Mouse (Mus musculus): ENCODE results near the gene Capza1. TPM values are rescaled to one million over a fixed set of nuclear protein-coding genes. Genes with fewer than 3 reads are reported as not detected.
"Not testable (repeated sequence)": the region's sequence is repeated elsewhere in the genome, so short reads cannot be mapped to it uniquely, and the experiment has no call there.

Capza1 gene
- total and polyA plus RNA-seq, 2 experiments from 2014 or later = 95.1 to 99.5 TPM

DNA sequence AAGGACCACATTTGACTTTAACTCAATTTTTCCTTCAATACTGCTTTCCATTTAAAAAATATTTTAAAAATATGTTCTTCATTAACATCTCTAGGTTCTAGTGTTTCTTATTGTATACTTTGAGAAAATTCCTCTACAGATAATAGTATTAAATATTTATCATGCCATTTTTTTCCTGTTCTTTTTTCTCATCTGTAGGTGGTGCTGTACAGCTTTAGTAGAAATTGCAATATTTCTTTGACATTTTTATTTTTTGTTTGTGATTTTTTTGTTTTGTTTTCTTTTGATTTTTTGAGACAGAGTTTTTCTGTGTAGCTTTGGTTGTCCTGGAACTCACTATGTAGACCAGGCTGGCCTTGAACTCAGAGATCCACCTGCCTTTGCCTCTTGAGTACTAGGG lies 5.3 kb upstream of the Capza1 start:
- DNase-seq (ENCODE audit: low spot score) = no peak
- ATAC-seq = no peak
- Histone ChIP-seq H3K4me3 (ENCODE audit: low read length) (no peak overlapping the region), H3K9me3 (ENCODE audit: low read length) (no peaks in the 10 kb centered on the region), H3K36me3 (ENCODE audit: insufficient read depth, low read length) (peaks cover 36% of the 10 kb centered on the region), H3K27me3 (ENCODE audit: insufficient read depth, low read length) (no peaks in the 10 kb centered on the region), H3K27ac (no peak overlapping the region), H3K4me1 (ENCODE audit: insufficient read depth, low read length) (no peaks in the 10 kb centered on the region), H3K4me2 (ENCODE audit: low read depth, low read length) (no peak overlapping the region), H3K9ac (replicated peaks; ENCODE audit: low read length) (no peak overlapping the region)
- TF ChIP-seq CTCF (IDR thresholded peaks at IDR 0.05; ENCODE audit: low read depth) = peak; percentile 33

DNA sequence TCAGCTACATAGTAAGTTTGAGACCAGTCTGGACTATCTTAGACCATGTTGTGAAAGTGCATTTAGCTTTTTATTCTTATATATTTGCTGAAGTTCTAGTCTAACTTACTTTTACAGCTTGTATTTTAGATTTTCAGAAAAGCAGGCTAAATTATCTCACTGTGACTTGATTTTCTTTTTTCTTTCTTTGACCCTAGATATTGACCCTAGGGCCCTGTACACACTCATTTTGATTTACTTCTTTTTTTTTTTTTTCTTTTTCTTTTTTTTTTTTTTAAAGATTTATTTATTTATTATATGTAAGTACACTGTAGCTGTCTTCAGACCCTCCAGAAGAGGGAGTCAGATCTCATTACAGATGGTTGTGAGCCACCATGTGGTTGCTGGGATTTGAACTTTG lies 2.4 kb upstream of the Capza1 start:
- H3K27ac ChIP-seq; ATAC-seq; H3K4me1 ChIP-seq (ENCODE audit: insufficient read depth, low read length); H3K9me3 ChIP-seq (ENCODE audit: low read length); H3K27me3 ChIP-seq (ENCODE audit: insufficient read depth, low read length); H3K9ac ChIP-seq (replicated peaks; ENCODE audit: low read length); DNase-seq (ENCODE audit: low spot score); H3K4me3 ChIP-seq (ENCODE audit: low read length): not testable (repeated sequence)
- peak overlapping the region; percentile 78; the same call in 1 of the 2 replicates for H3K4me2 ChIP-seq (ENCODE audit: low read depth, low read length)
- H3K36me3 ChIP-seq (ENCODE audit: insufficient read depth, low read length) = peaks cover 12% of the 10 kb centered on the region; the same call in 1 of the 2 replicates

DNA sequence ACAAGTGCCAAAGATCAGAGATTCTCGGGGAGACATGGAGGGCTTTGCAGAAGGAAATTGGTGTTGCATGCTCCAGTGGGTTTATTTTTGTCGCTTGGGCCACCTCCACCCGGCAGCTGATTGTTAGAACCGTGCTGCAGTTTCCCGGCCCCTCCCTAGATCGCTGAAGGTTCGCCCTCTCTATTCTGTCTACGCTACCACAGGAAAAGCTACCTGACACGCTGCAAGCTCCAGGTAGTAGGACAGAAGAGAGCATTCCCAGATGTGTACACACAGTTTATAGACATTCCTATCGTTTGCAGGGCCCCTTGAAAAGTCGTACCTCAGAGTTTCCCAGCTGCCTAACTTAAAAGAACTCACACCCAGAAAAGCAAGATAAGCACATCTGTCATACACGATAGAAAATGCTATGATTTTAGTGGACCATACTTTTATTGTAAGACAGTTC lies 1.1 kb upstream of the Capza1 start:
- DNase-seq (ENCODE audit: low spot score) (no peak), ATAC-seq (peak; percentile 30)
- Histone ChIP-seq H3K9me3 (ENCODE audit: low read length) (no peaks in the 10 kb centered on the region), H3K36me3 (ENCODE audit: insufficient read depth, low read length) (peaks cover 1% of the 10 kb centered on the region; the same call in 1 of the 2 replicates), H3K9ac (replicated peaks; ENCODE audit: low read length) (peak overlapping the region; percentile 79), H3K4me2 (ENCODE audit: low read depth, low read length) (peak overlapping the region; percentile 78), H3K27me3 (ENCODE audit: insufficient read depth, low read length) (no peaks in the 10 kb centered on the region), H3K4me3 (ENCODE audit: low read length) (peak overlapping the region; percentile 86), H3K27ac (peak overlapping the region; percentile 94), H3K4me1 (ENCODE audit: insufficient read depth, low read length) (peaks cover 6% of the 10 kb centered on the region)
- no peak for TF ChIP-seq CTCF (IDR thresholded peaks at IDR 0.05; ENCODE audit: low read depth)
- 1% methylated on average over 12 of the region's 12 CpGs for WGBS

DNA sequence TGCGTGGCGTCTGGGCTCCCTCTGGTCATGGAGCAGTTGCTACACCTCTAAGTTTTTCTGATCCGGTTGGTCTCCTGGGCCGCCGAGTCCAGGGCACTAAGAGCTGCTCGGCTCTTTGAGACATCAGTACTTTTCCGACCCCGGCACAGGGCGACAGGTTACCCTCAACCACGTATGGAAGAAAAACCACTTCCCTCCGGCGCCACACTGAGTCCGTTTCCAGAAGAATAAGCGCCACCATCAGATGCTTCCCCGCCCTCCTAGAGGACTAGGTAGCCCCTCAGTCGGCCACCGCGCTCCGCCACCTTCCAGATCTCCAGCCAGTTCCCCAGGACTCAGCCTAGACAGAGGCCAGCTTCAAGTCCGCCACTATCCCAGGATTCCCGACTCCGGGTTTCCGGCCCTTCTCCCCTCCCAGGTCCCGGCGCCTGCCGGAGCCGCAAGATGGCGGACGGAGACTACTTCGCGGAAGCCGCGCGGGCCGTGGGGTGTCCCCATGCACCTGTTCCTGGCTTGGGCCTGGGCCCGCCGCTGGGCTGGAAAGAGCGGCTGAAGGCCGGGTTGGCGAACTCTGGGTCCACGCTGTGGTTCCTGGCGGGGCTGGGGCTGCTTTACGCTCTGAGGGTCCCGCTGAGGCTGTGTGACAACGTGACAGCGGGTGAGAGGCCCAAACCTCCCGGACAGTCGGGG lies 491 bp upstream of the Capza1 start:
- under 1% methylated on average over 48 of the region's 48 CpGs for WGBS
- ATAC-seq = peak; percentile 91

DNA sequence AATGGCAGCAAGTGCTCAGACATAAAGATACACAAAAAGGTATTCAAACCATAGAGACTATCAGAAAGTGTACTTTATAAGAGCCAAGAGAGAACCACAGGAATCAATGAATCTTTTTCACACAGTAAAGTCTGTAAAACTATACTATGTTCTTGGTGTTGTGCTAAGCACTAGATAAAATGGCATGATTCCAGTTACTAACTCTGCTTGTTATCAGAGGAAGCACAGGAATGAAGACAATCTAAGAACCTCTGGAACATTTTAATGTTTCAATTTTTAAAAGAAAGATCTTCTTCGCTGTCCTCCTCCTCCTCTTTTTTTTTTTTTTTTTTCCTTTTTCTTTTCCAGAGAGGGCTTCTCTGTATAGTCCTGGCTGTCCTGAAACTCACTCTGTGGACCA lies 5.7 kb downstream of the Capza1 start:
- peaks cover 6% of the 10 kb centered on the region for H3K4me1 ChIP-seq (ENCODE audit: insufficient read depth, low read length)
- no peak overlapping the region for H3K9ac ChIP-seq (replicated peaks; ENCODE audit: low read length)
- H3K4me3 ChIP-seq (ENCODE audit: low read length) = no peak overlapping the region
- DNase-seq (ENCODE audit: low spot score) (no peak), ATAC-seq (no peak)
- H3K36me3 ChIP-seq (ENCODE audit: insufficient read depth, low read length) = no peaks in the 10 kb centered on the region
- no peak overlapping the region for H3K27ac ChIP-seq
- no peaks in the 10 kb centered on the region for H3K27me3 ChIP-seq (ENCODE audit: insufficient read depth, low read length)
- 94% methylated on average over 1 of the region's 1 CpGs for WGBS
- no peaks in the 10 kb centered on the region for H3K9me3 ChIP-seq (ENCODE audit: low read length)
- TF ChIP-seq CTCF (IDR thresholded peaks at IDR 0.05; ENCODE audit: low read depth) = no peak
- no peak overlapping the region for H3K4me2 ChIP-seq (ENCODE audit: low read depth, low read length)

More for the DNA sequence above, 491 bp upstream of the Capza1 start:
- Histone ChIP-seq H3K4me2 (ENCODE audit: low read depth, low read length) (peak overlapping the region; percentile 78), H3K4me1 (ENCODE audit: insufficient read depth, low read length) (peaks cover 6% of the 10 kb centered on the region), H3K36me3 (ENCODE audit: insufficient read depth, low read length) (no peaks in the 10 kb centered on the region), H3K4me3 (ENCODE audit: low read length) (peak overlapping the region; percentile 86), H3K27ac (peak overlapping the region; percentile 94), H3K9ac (replicated peaks; ENCODE audit: low read length) (peak overlapping the region; percentile 79), H3K27me3 (ENCODE audit: insufficient read depth, low read length) (no peaks in the 10 kb centered on the region), H3K9me3 (ENCODE audit: low read length) (no peaks in the 10 kb centered on the region)
- peak; percentile 92 for DNase-seq (ENCODE audit: low spot score)
- TF ChIP-seq CTCF (IDR thresholded peaks at IDR 0.05; ENCODE audit: low read depth) = no peak; the same call in 1 of the 2 replicates

DNA sequence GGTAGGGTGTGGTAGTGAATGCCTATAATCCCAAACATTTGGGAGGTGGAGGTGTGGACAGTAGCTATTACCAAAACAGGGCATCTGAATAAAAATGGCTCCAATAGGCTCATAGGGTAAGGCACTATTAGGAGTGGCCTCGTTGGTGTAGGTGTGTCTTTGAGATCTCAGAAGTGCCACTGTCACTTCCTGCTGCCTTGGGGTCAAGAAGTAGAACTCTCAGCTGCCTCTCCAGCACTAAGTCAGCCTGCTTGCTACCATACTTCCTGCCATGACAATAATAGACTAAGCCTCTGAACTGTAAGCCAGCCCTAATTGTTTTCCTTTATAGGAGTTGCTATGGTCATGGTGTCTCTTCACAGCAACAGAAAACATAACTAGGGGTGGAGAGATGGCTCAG lies 8.2 kb downstream of the Capza1 start:
- H3K4me1 ChIP-seq (ENCODE audit: insufficient read depth, low read length) = no peaks in the 10 kb centered on the region
- H3K4me2 ChIP-seq (ENCODE audit: low read depth, low read length) = no peak overlapping the region
- H3K9me3 ChIP-seq (ENCODE audit: low read length) = no peaks in the 10 kb centered on the region
- no peaks in the 10 kb centered on the region for H3K27me3 ChIP-seq (ENCODE audit: insufficient read depth, low read length)
- H3K36me3 ChIP-seq (ENCODE audit: insufficient read depth, low read length) = no peaks in the 10 kb centered on the region
- H3K27ac ChIP-seq = no peak overlapping the region
- WGBS = 100% methylated on average over 1 of the region's 1 CpGs
- H3K4me3 ChIP-seq (ENCODE audit: low read length) = no peak overlapping the region
- DNase-seq (ENCODE audit: low spot score) (no peak), ATAC-seq (no peak)
- no peak overlapping the region for H3K9ac ChIP-seq (replicated peaks; ENCODE audit: low read length)
- no peak for TF ChIP-seq CTCF (IDR thresholded peaks at IDR 0.05; ENCODE audit: low read depth)

DNA sequence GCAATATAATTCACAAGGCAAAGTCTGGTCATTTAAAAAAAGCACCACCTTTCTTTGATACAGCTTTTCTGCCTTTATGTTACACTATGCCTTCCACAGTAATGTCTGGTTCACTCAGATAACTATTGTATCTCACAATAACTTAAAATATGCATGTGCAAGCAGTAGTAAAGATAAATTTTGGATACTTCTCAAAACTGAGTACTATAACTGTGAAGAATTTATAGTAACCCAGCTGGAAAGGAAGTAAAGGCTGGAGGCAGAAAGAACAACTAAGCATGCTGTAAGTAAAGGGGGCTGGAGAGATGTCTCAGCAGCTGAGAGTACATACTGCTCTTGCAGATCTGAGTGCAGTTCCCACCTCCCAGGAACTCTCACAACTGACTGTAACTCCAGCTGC lies 9.4 kb downstream of the Capza1 start:
- Histone ChIP-seq H3K4me2 (ENCODE audit: low read depth, low read length) (no peak overlapping the region), H3K27ac (no peak overlapping the region), H3K9ac (replicated peaks; ENCODE audit: low read length) (no peak overlapping the region), H3K36me3 (ENCODE audit: insufficient read depth, low read length) (no peaks in the 10 kb centered on the region), H3K9me3 (ENCODE audit: low read length) (no peaks in the 10 kb centered on the region), H3K27me3 (ENCODE audit: insufficient read depth, low read length) (no peaks in the 10 kb centered on the region), H3K4me1 (ENCODE audit: insufficient read depth, low read length) (no peaks in the 10 kb centered on the region), H3K4me3 (ENCODE audit: low read length) (no peak overlapping the region)
- ATAC-seq = no peak
- no peak for DNase-seq (ENCODE audit: low spot score)
- no peak for TF ChIP-seq CTCF (IDR thresholded peaks at IDR 0.05; ENCODE audit: low read depth)
